Comparison of ENCODE assay signal across 25 mouse cellular contexts in genomic region chr1:36429511-36429910, GRCm38 (mm10). TPM values are rescaled to one million over a fixed set of nuclear protein-coding genes. Genes with fewer than 3 reads are reported as not detected.
A peak's percentile ranks its signal among the peaks of the same experiment; 100 is the strongest.
DNase-seq lines count a peak whose midpoint lies in the region; ATAC-seq and TF ChIP-seq lines count a peak whose summit lies in the region.
"Had no signal": no experiment of that assay in that cellular context is flagged by ENCODE, and none has a peak within 500 bp of the region (broad histone marks: within the 10 kb centered on the region; RNA-seq: fewer than 3 reads in every experiment).

No protein-coding gene starts in this region.

- H3K27ac ChIP-seq in thymus, adult 2 months (ENCODE audit: control insufficient read depth, insufficient read depth, low read length), result no peak overlapping the region
- no peak overlapping the region for H3K27ac ChIP-seq in kidney, embryonic 14.5 days (ENCODE audit: low read depth, low read length)
- H3K27ac ChIP-seq: embryonic facial prominence, embryonic 10.5 days; embryonic facial prominence, embryonic 12.5 days; forebrain, embryonic 10.5 days; forebrain, embryonic 12.5 days had no signal

- no peak overlapping the region for H3K4me3 ChIP-seq in thymus, adult 2 months (ENCODE audit: control insufficient read depth, insufficient read depth, low read length)
- H3K4me3 ChIP-seq in kidney, embryonic 14.5 days (ENCODE audit: low read length), result no peak overlapping the region
- H3K4me3 ChIP-seq: embryonic facial prominence, embryonic 10.5 days; embryonic facial prominence, embryonic 12.5 days; forebrain, embryonic 10.5 days; forebrain, embryonic 12.5 days had no signal

- ATAC-seq in erythroid progenitor cell, adult 5-6 weeks (replicated peaks; ENCODE audit: low FRiP score, poor library complexity, severe bottlenecking), result no peak
- ATAC-seq in kidney, embryonic 14.5 days (ENCODE audit: low FRiP score, low TSS enrichment), result no peak
- ATAC-seq: forebrain, embryonic 14.5 days; forebrain, embryonic 16.5 days had no signal

- no peak overlapping the region for H3K4me2 ChIP-seq in kidney, embryonic 14.5 days (replicated peaks; ENCODE audit: low read depth, low read length)
- H3K4me2 ChIP-seq: embryonic facial prominence, embryonic 12.5 days; forebrain, embryonic 12.5 days had no signal

- H3K27me3 ChIP-seq in thymus, adult 2 months (ENCODE audit: control insufficient read depth, insufficient read depth, low read length), result no peaks in the 10 kb centered on the region
- H3K27me3 ChIP-seq in kidney, embryonic 14.5 days (ENCODE audit: control insufficient read depth, insufficient read depth, low read length), result no peaks in the 10 kb centered on the region
- H3K27me3 ChIP-seq: embryonic facial prominence, embryonic 12.5 days; forebrain, embryonic 12.5 days had no signal

- no peak for TF ChIP-seq POLR2A in thymus, adult 2 months (IDR thresholded peaks at IDR 0.05; ENCODE audit: control insufficient read depth, extremely low read depth, insufficient read depth, low read length, poor library complexity)

- H3K9me3 ChIP-seq in kidney, embryonic 14.5 days (ENCODE audit: control insufficient read depth, low read length), result no peaks in the 10 kb centered on the region
- H3K9me3 ChIP-seq: embryonic facial prominence, embryonic 10.5 days; embryonic facial prominence, embryonic 12.5 days; forebrain, embryonic 10.5 days; forebrain, embryonic 12.5 days had no signal

- peaks cover 7% of the 10 kb centered on the region for H3K4me1 ChIP-seq in thymus, adult 2 months (replicated peaks; ENCODE audit: control insufficient read depth, insufficient read depth, low read length)
- H3K4me1 ChIP-seq in kidney, embryonic 14.5 days (ENCODE audit: control insufficient read depth, insufficient read depth, low read length), result no peaks in the 10 kb centered on the region
- H3K4me1 ChIP-seq: embryonic facial prominence, embryonic 10.5 days; embryonic facial prominence, embryonic 12.5 days; forebrain, embryonic 10.5 days; forebrain, embryonic 12.5 days had no signal

- no peak for TF ChIP-seq CTCF in thymus, adult 2 months (IDR thresholded peaks at IDR 0.05; ENCODE audit: borderline replicate concordance, control insufficient read depth, extremely low read depth, insufficient read depth, low read length, poor library complexity)

- peaks cover 78% of the 10 kb centered on the region for H3K36me3 ChIP-seq in thymus, adult 2 months (ENCODE audit: control insufficient read depth, insufficient read depth, low read length)
- peaks cover 79% of the 10 kb centered on the region for H3K36me3 ChIP-seq in kidney, embryonic 14.5 days (ENCODE audit: control insufficient read depth, insufficient read depth, low read length)

- no peak overlapping the region for H3K9ac ChIP-seq in kidney, embryonic 14.5 days (ENCODE audit: low read depth, low read length)
- H3K9ac ChIP-seq: embryonic facial prominence, embryonic 12.5 days; forebrain, embryonic 12.5 days had no signal

- 45% methylated on average over 2 of the region's 2 CpGs for WGBS in thymus, adult 2 months
- 95% methylated on average over 2 of the region's 2 CpGs for WGBS in kidney, embryonic 14.5 days

- peak; percentile 16 for DNase-seq in thymus, adult 2 months
- DNase-seq in thymus, postnatal 0 days (ENCODE audit: low spot score), result peak; percentile 53
- peak; percentile 49 for DNase-seq in thymus, postnatal 14 days
- DNase-seq in thymus, postnatal 36 days, result peak; percentile 26 to 47
- DNase-seq in urinary bladder, postnatal 36 days (ENCODE audit: low spot score in 2 of 2), result no peak
- no peak for DNase-seq in kidney, adult 18-20 months
- DNase-seq: adrenal gland, adult 2 months; adrenal gland, postnatal 10 days; adrenal gland, postnatal 25 days; cerebellum, adult 11 months; cerebellum, adult 18-20 months; cerebellum, adult 8-10 months; cerebellum, adult 9-11 months; cerebellum, postnatal 36 days; embryo, embryonic 11 days had no signal

RNA-seq across cellular contexts. Expression of gene Lman2l, which starts 15.6 kb away (rescaled TPM):
- polyA plus RNA-seq in thymus, adult 2 months (2012; rRNA removed), result 62.4 and 65.6 TPM in 2 replicates
- 51.3 and 52.1 TPM in 2 replicates for polyA plus RNA-seq in thymus, postnatal 0 days (2015; fragmentation: Nextera tagmentation; extraction: Ambion mirVana)
- total RNA-seq in erythroid progenitor cell, adult 5-6 weeks (2015; ENCODE audit: low replicate concordance), result 7.2 and 13.4 TPM in 2 replicates
- 1.7 and 4.1 TPM in 2 replicates for total RNA-seq in erythroid progenitor cell, adult 5-6 weeks (2017; ENCODE audit: low replicate concordance)
- polyA plus RNA-seq in kidney, embryonic 14.5 days (2014; fragmentation: Nextera tagmentation; extraction: Ambion mirVana), result 33.6 and 33.7 TPM in 2 replicates

RNA-seq across cellular contexts. Expression of gene Cnnm4, which starts 41.9 kb away (rescaled TPM):
- polyA plus RNA-seq in thymus, adult 2 months (2012; rRNA removed), result 15.3 and 18.0 TPM in 2 replicates
- polyA plus RNA-seq in thymus, postnatal 0 days (2015; fragmentation: Nextera tagmentation; extraction: Ambion mirVana), result 12.3 and 13.7 TPM in 2 replicates
- total RNA-seq in erythroid progenitor cell, adult 5-6 weeks (2015; ENCODE audit: low replicate concordance), result 2.9 and 3.6 TPM in 2 replicates
- 1.4 and 3.3 TPM in 2 replicates for total RNA-seq in erythroid progenitor cell, adult 5-6 weeks (2017; ENCODE audit: low replicate concordance)
- 12.8 and 13.1 TPM in 2 replicates for polyA plus RNA-seq in kidney, embryonic 14.5 days (2014; fragmentation: Nextera tagmentation; extraction: Ambion mirVana)

RNA-seq across cellular contexts. Expression of gene Fer1l5, which starts 57.4 kb away (rescaled TPM):
- polyA plus RNA-seq in thymus, adult 2 months (2012; rRNA removed), result 0.04 and 0.08 TPM in 2 replicates
- polyA plus RNA-seq in thymus, postnatal 0 days (2015; fragmentation: Nextera tagmentation; extraction: Ambion mirVana), result 0.49 and 0.61 TPM in 2 replicates
- not detected in 2 replicates for total RNA-seq in erythroid progenitor cell, adult 5-6 weeks (2015; ENCODE audit: low replicate concordance)
- total RNA-seq in erythroid progenitor cell, adult 5-6 weeks (2017; ENCODE audit: low replicate concordance), result not detected in 2 replicates
- 0.43 and 0.65 TPM in 2 replicates for polyA plus RNA-seq in kidney, embryonic 14.5 days (2014; fragmentation: Nextera tagmentation; extraction: Ambion mirVana)
- total RNA-seq: adrenal gland, postnatal 25 days; common myeloid progenitor, adult 5-6 weeks; MEL had no signal

Comparison
In these comparisons a context has a peak if more than half of its experiments do, and no peak if none do; other contexts are left out.
1. DNase-seq: peak in thymus, adult 2 months (single experiment), thymus, postnatal 0 days (single experiment), thymus, postnatal 14 days (single experiment) and thymus, postnatal 36 days (2 of 2); none in urinary bladder, postnatal 36 days (0 of 2) and kidney, adult 18-20 months (single experiment).